Mouse (Mus musculus) intestine, embryonic 15.5 days (tissue): ENCODE results near the gene Tnip1. TPM values are rescaled to one million over a fixed set of nuclear protein-coding genes. Genes with fewer than 3 reads are reported as not detected.
A peak's percentile ranks its signal among the peaks of the same experiment; 100 is the strongest.
"Not testable (repeated sequence)": the region's sequence is repeated elsewhere in the genome, so short reads cannot be mapped to it uniquely, and the experiment has no call there.

ENCODE experiments used
- ATAC-seq: fragments of 200-750 bp; cut with Nextera tagmentation; 2 replicates; pipeline ENCODE4 v1.8.0; 2017; ENCODE audit warnings: moderate TSS enrichment, moderate library complexity
- H3K27ac ChIP-seq: fragments of 300-500 bp; sonication (generic); 2 replicates; pipeline ENCODE4 v1.5.1; 2015; ENCODE audit warnings: mild to moderate bottlenecking, inconsistent platforms
- H3K27me3 ChIP-seq: fragments of 300-500 bp; sonication (generic); replicated peaks from 2 replicates; pipeline ENCODE4 v1.6.1; 2015; ENCODE audit warnings: inconsistent platforms
- H3K36me3 ChIP-seq: fragments of 300-500 bp; sonication (generic); 2 replicates; pipeline ENCODE4 v1.6.1; 2015; ENCODE audit warnings: inconsistent platforms
- H3K4me1 ChIP-seq: fragments of 300-500 bp; sonication (generic); replicated peaks from 2 replicates; pipeline ENCODE4 v1.6.1; 2015; ENCODE audit warnings: inconsistent platforms
- H3K4me2 ChIP-seq: fragments of 300-500 bp; sonication (generic); replicated peaks from 2 replicates; pipeline ENCODE4 v1.6.1; 2015; ENCODE audit warnings: mild to moderate bottlenecking, inconsistent platforms
- H3K4me3 ChIP-seq: fragments of 300-500 bp; sonication (generic); replicated peaks from 2 replicates; pipeline ENCODE4 v1.5.1; 2015; ENCODE audit warnings: inconsistent platforms
- H3K9ac ChIP-seq: fragments of 300-500 bp; sonication (generic); 2 replicates; pipeline ENCODE4 v1.6.1; 2015; ENCODE audit warnings: inconsistent platforms
- H3K9me3 ChIP-seq: fragments of 300-500 bp; sonication (generic); 2 replicates; pipeline ENCODE4 v1.6.1; 2016; ENCODE audit warnings: inconsistent platforms
- WGBS: fragments of 180-500 bp; shearing (Covaris S2); methylation state at CpG from one replicate; pipeline ENCODE4 v1.1.7; 2015; 5-methylcytosine and 5-hydroxymethylcytosine counted together
- polyA plus RNA-seq: library from polyadenylated mRNA; unstranded; fragments of >200 nt; fragmentation: Nextera tagmentation; extraction: Ambion mirVana; gene quantifications from 2 replicates; pipeline ENCODE4 v1.2.1, GENCODE M21; 2015

The Tnip1 gene
- polyA plus RNA-seq, 1 experiment from 2014 or later = 22.7 TPM

GRCm38 (mm10) chr11:54965234-54965633, 2.5 kb upstream of the Tnip1 start:
- Histone ChIP-seq H3K9me3 (no peaks in the 10 kb centered on the region), H3K27me3 (no peaks in the 10 kb centered on the region), H3K4me2 (no peak overlapping the region), H3K9ac (no peak overlapping the region), H3K36me3 (no peaks in the 10 kb centered on the region), H3K4me1 (peaks cover 19% of the 10 kb centered on the region), H3K4me3 (no peak overlapping the region), H3K27ac (no peak overlapping the region)
- no peak for ATAC-seq
- WGBS = 79% methylated on average over 6 of the region's 6 CpGs

- Histone ChIP-seq H3K27ac (peak overlapping the region; percentile 57; the same call in 1 of the 2 replicates), H3K4me3 (no peak overlapping the region), H3K9me3 (no peaks in the 10 kb centered on the region), H3K27me3 (no peaks in the 10 kb centered on the region), H3K4me1 (peaks cover 19% of the 10 kb centered on the region), H3K9ac (no peak overlapping the region; the same call in 1 of the 2 replicates), H3K4me2 (peak overlapping the region; percentile 48), H3K36me3 (no peaks in the 10 kb centered on the region)
- ATAC-seq = no peak
- WGBS = 45% methylated on average over 3 of the region's 3 CpGs
These were observed 796 bp downstream of the Tnip1 start for GRCm38 (mm10) chr11:54961921-54962320.

- no peak for ATAC-seq
- no peaks in the 10 kb centered on the region for H3K36me3 ChIP-seq
- 62% methylated on average over 6 of the region's 6 CpGs for WGBS
- no peaks in the 10 kb centered on the region for H3K27me3 ChIP-seq
- no peak overlapping the region; the same call in 1 of the 2 replicates for H3K9ac ChIP-seq
- H3K4me3 ChIP-seq = no peak overlapping the region
- peak overlapping the region; percentile 57; the same call in 1 of the 2 replicates for H3K27ac ChIP-seq
- peaks cover 19% of the 10 kb centered on the region for H3K4me1 ChIP-seq
- peak overlapping the region; percentile 48 for H3K4me2 ChIP-seq
- no peaks in the 10 kb centered on the region for H3K9me3 ChIP-seq
These were observed 1.4 kb downstream of the Tnip1 start for GRCm38 (mm10) chr11:54961164-54961850.

GRCm38 (mm10) chr11:54960251-54960650, 2.5 kb downstream of the Tnip1 start:
- Histone ChIP-seq H3K27ac (no peak overlapping the region), H3K36me3 (no peaks in the 10 kb centered on the region), H3K27me3 (no peaks in the 10 kb centered on the region), H3K9ac (no peak overlapping the region), H3K4me2 (no peak overlapping the region), H3K9me3 (no peaks in the 10 kb centered on the region), H3K4me3 (no peak overlapping the region), H3K4me1 (peaks cover 19% of the 10 kb centered on the region)
- 84% methylated on average over 6 of the region's 6 CpGs for WGBS
- ATAC-seq = no peak

- Histone ChIP-seq H3K36me3 (no peaks in the 10 kb centered on the region), H3K9me3 (no peaks in the 10 kb centered on the region), H3K27ac (peak overlapping the region; percentile 45), H3K4me1 (peaks cover 19% of the 10 kb centered on the region), H3K27me3 (no peaks in the 10 kb centered on the region), H3K4me3 (no peak overlapping the region), H3K4me2 (no peak overlapping the region; the same call in 1 of the 2 replicates), H3K9ac (no peak overlapping the region)
- WGBS = 23% methylated on average over 3 of the region's 3 CpGs
- peak; percentile 42 for ATAC-seq
These were observed 4.1 kb downstream of the Tnip1 start for GRCm38 (mm10) chr11:54958571-54959073.

GRCm38 (mm10) chr11:54957708-54958107, 5.0 kb downstream of the Tnip1 start:
- H3K4me1 ChIP-seq = peaks cover 17% of the 10 kb centered on the region
- not testable (repeated sequence) for H3K9ac ChIP-seq, H3K27ac ChIP-seq, H3K4me3 ChIP-seq, H3K9me3 ChIP-seq, ATAC-seq, H3K4me2 ChIP-seq, H3K27me3 ChIP-seq, H3K36me3 ChIP-seq
- WGBS = 92% methylated on average over 3 of the region's 3 CpGs

GRCm38 (mm10) chr11:54956912-54957311, 5.8 kb downstream of the Tnip1 start:
- no peak overlapping the region for H3K9ac ChIP-seq
- H3K4me2 ChIP-seq = no peak overlapping the region
- no peak for ATAC-seq
- peaks cover 14% of the 10 kb centered on the region for H3K4me1 ChIP-seq
- no peaks in the 10 kb centered on the region for H3K27me3 ChIP-seq
- no peaks in the 10 kb centered on the region for H3K9me3 ChIP-seq
- 65% methylated on average over 7 of the region's 7 CpGs for WGBS
- no peaks in the 10 kb centered on the region for H3K36me3 ChIP-seq
- H3K4me3 ChIP-seq = no peak overlapping the region
- no peak overlapping the region for H3K27ac ChIP-seq

GRCm38 (mm10) chr11:54955735-54956480, 6.8 kb downstream of the Tnip1 start:
- H3K27ac ChIP-seq = peak overlapping the region; percentile 90
- peak overlapping the region; percentile 81 for H3K4me3 ChIP-seq
- peak; percentile 97 for ATAC-seq
- H3K36me3 ChIP-seq = no peaks in the 10 kb centered on the region
- 1% methylated on average over 59 of the region's 59 CpGs for WGBS
- H3K27me3 ChIP-seq = no peaks in the 10 kb centered on the region
- peaks cover 5% of the 10 kb centered on the region; the same call in 1 of the 2 replicates for H3K4me1 ChIP-seq
- peak overlapping the region; percentile 83 for H3K9ac ChIP-seq
- peak overlapping the region; percentile 79 for H3K4me2 ChIP-seq
- no peaks in the 10 kb centered on the region for H3K9me3 ChIP-seq

GRCm38 (mm10) chr11:54955400-54955734, 7.3 kb downstream of the Tnip1 start:
- peak overlapping the region; percentile 90 for H3K27ac ChIP-seq
- H3K36me3 ChIP-seq, H3K27me3 ChIP-seq, H3K4me1 ChIP-seq, ATAC-seq, H3K9me3 ChIP-seq: not testable (repeated sequence)
- 33% methylated on average over 10 of the region's 10 CpGs for WGBS
- peak overlapping the region; percentile 81 for H3K4me3 ChIP-seq
- H3K4me2 ChIP-seq = peak overlapping the region; percentile 79
- H3K9ac ChIP-seq = peak overlapping the region; percentile 83

GRCm38 (mm10) chr11:54954716-54955115, 8.0 kb downstream of the Tnip1 start:
- no peaks in the 10 kb centered on the region for H3K27me3 ChIP-seq
- WGBS = 82% methylated on average over 8 of the region's 8 CpGs
- no peak overlapping the region for H3K9ac ChIP-seq

GRCm38 (mm10) chr11:54953993-54954446, 8.7 kb downstream of the Tnip1 start:
- Histone ChIP-seq H3K9me3 (no peaks in the 10 kb centered on the region), H3K4me3 (no peak overlapping the region), H3K27me3 (no peaks in the 10 kb centered on the region), H3K4me1 (peaks cover 5% of the 10 kb centered on the region; the same call in 1 of the 2 replicates), H3K36me3 (no peaks in the 10 kb centered on the region), H3K4me2 (no peak overlapping the region), H3K9ac (no peak overlapping the region), H3K27ac (no peak overlapping the region)
- no peak for ATAC-seq
- WGBS = 46% methylated on average over 9 of the region's 9 CpGs

More at GRCm38 (mm10) chr11:54954716-54955115, 8.0 kb downstream of the Tnip1 start:
- ATAC-seq = no peak
- Histone ChIP-seq H3K4me2 (peak overlapping the region; percentile 79; the same call in 1 of the 2 replicates), H3K4me1 (peaks cover 5% of the 10 kb centered on the region; the same call in 1 of the 2 replicates), H3K9me3 (no peaks in the 10 kb centered on the region), H3K27ac (no peak overlapping the region), H3K36me3 (no peaks in the 10 kb centered on the region), H3K4me3 (no peak overlapping the region)

- 64% methylated on average over 6 of the region's 6 CpGs for WGBS
- no peak overlapping the region for H3K27ac ChIP-seq
- H3K9me3 ChIP-seq = no peaks in the 10 kb centered on the region
- H3K4me1 ChIP-seq = peaks cover 5% of the 10 kb centered on the region; the same call in 1 of the 2 replicates
- H3K4me2 ChIP-seq = no peak overlapping the region
- no peaks in the 10 kb centered on the region for H3K27me3 ChIP-seq
- no peak overlapping the region for H3K9ac ChIP-seq
- no peak for ATAC-seq
- no peaks in the 10 kb centered on the region for H3K36me3 ChIP-seq
- no peak overlapping the region for H3K4me3 ChIP-seq
These were observed 10.1 kb downstream of the Tnip1 start for GRCm38 (mm10) chr11:54952651-54953050.
